Mouse (Mus musculus) stomach, embryonic 14.5 days (tissue): ENCODE measurements around the gene Scarb1. TPM values are rescaled to one million over a fixed set of nuclear protein-coding genes. Genes with fewer than 3 reads are reported as not detected.
"Not testable (repeated sequence)": the region's sequence is repeated elsewhere in the genome, so short reads cannot be mapped to it uniquely, and the experiment has no call there.

Experiments
- ATAC-seq: fragments of 200-750 bp; cut with Nextera tagmentation; 2 replicates; pipeline ENCODE4 v1.8.0; 2017; ENCODE audit warnings: low read depth, moderate TSS enrichment; ENCODE audit not compliant: insufficient number of reproducible peaks, insufficient read depth, low FRiP score
- H3K27ac ChIP-seq: fragments of 300-500 bp; sonication (generic); 2 replicates; pipeline ENCODE4 v1.5.1; 2014; ENCODE audit warnings: mild to moderate bottlenecking, low read length, moderate library complexity, mixed read lengths
- H3K27me3 ChIP-seq: fragments of 300-500 bp; sonication (generic); 2 replicates; pipeline ENCODE4 v1.6.1; 2014; ENCODE audit warnings: low read length, control low read depth, mixed read lengths; ENCODE audit not compliant: control insufficient read depth, insufficient read depth
- H3K36me3 ChIP-seq: fragments of 300-500 bp; sonication (generic); 2 replicates; pipeline ENCODE4 v1.6.1; 2014; ENCODE audit warnings: mild to moderate bottlenecking, control low read depth, low read length, moderate library complexity, mixed read lengths; ENCODE audit not compliant: control insufficient read depth, insufficient read depth
- H3K4me1 ChIP-seq: fragments of 300-500 bp; sonication (generic); 2 replicates; pipeline ENCODE4 v1.6.1; 2014; ENCODE audit warnings: low read length, control low read depth, mixed read lengths; ENCODE audit not compliant: control insufficient read depth, insufficient read depth
- H3K4me2 ChIP-seq: fragments of 300-500 bp; sonication (generic); replicated peaks from 2 replicates; pipeline ENCODE4 v1.6.1; 2014; ENCODE audit warnings: low read depth, low read length, control low read depth
- H3K4me3 ChIP-seq: fragments of 300-500 bp; sonication (generic); 2 replicates; pipeline ENCODE4 v1.5.1; 2014; ENCODE audit warnings: low read depth, low read length, control low read depth
- H3K9ac ChIP-seq: fragments of 300-500 bp; sonication (generic); replicated peaks from 2 replicates; pipeline ENCODE4 v1.6.1; 2014; ENCODE audit warnings: low read depth, mild to moderate bottlenecking, control low read depth, low read length, moderate library complexity, mixed read lengths
- H3K9me3 ChIP-seq: fragments of 300-500 bp; sonication (generic); 2 replicates; pipeline ENCODE4 v1.6.1; 2016; ENCODE audit warnings: low read depth, low read length, control low read depth; ENCODE audit not compliant: control insufficient read depth
- WGBS: fragments of 180-500 bp; shearing (Covaris S2); extraction: QIAGEN DNeasy Blood & Tissue Kit; methylation state at CpG from one replicate; pipeline ENCODE4 v1.1.7; 2014; 5-methylcytosine and 5-hydroxymethylcytosine counted together
- polyA plus RNA-seq: library from polyadenylated mRNA; unstranded; fragments of >200 nt; fragmentation: Nextera tagmentation; extraction: Ambion mirVana; gene quantifications from 2 replicates; pipeline ENCODE4 v1.2.1, GENCODE M21; 2014

Scarb1 gene
- 45.0 and 47.1 TPM in 2 replicates for polyA plus RNA-seq

GRCm38 (mm10) chr5:125340547-125341262 lies at the start of gene Scarb1:
Scarb1 (minus strand) TSS chr5:125341094.
- H3K4me3 ChIP-seq: peak within 1 kb of the TSS; percentile 86
- 1% methylated on average over 42 of the region's 42 CpGs for WGBS

GRCm38 (mm10) chr5:125389579-125390441 lies 48.9 kb upstream of the Scarb1 start, which contains the start of gene Ubc:
Ubc (minus strand) TSS chr5:125390202.
- peak within 1 kb of the TSS; percentile 91 for H3K4me2 ChIP-seq
- WGBS: under 1% methylated on average over 62 of the region's 69 CpGs
- H3K4me1 ChIP-seq: peaks cover 13% of the 10 kb centered on the region
- H3K4me3 ChIP-seq: peak within 1 kb of the TSS; percentile 100
- H3K36me3 ChIP-seq: peaks cover 12% of the 10 kb centered on the region
- H3K9me3 ChIP-seq: no peaks in the 10 kb centered on the region
- H3K9ac ChIP-seq: peak within 1 kb of the TSS; percentile 100
- no peaks in the 10 kb centered on the region for H3K27me3 ChIP-seq
- peak; percentile 28 for ATAC-seq
- H3K27ac ChIP-seq: peak within 1 kb of the TSS; percentile 94

More at GRCm38 (mm10) chr5:125340547-125341262, at the start of gene Scarb1:
- Histone ChIP-seq H3K27me3 (no peaks in the 10 kb centered on the region), H3K36me3 (no peaks in the 10 kb centered on the region), H3K4me2 (peak within 1 kb of the TSS; percentile 88), H3K9me3 (no peaks in the 10 kb centered on the region), H3K4me1 (peaks cover 19% of the 10 kb centered on the region), H3K9ac (peak within 1 kb of the TSS; percentile 56), H3K27ac (no peak within 1 kb of the TSS)
- ATAC-seq: peak; percentile 84

- WGBS: under 1% methylated on average over 41 of the region's 41 CpGs
- Histone ChIP-seq H3K27me3 (no peaks in the 10 kb centered on the region), H3K9ac (peak within 1 kb of the TSS; percentile 100)
Measured at GRCm38 (mm10) chr5:125389131-125389578, 48.3 kb upstream of the Scarb1 start, which contains the start of gene Gm10382. Gm10382 (plus strand) TSS chr5:125389322.

DNA sequence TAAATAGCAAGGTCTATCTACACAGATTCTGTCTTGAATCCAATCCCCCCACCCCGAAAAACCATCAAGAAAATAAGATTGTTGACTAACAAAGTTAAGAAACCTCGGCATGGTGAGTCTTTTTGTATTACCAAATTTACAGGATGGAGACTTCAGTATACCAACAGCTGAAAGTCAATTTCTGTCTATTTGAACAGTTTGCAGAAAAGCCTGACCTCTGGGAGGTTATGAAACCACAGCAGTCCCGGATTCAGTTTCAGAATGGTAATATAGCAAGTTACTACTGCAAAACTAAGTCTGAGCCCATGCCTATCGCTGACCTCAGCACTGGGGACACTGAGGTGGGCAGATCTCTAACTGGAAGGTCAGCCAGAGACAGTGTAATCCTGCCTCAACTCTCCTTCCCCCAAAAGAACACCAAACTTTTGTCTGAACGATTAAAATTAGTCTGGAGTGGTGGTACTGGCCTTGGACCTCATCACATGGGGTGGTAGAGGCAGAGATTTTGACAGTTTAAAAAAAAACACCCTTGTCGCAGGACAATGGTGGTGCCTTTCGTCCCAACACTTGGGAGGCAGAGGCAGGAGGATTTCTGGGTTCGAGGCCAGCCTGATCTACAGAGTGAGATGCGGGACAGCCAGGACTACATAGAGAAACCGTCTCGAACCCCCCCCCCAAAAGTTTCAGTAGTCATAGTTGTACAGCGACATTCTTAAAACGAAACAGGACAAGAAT lies 47.6 kb upstream of the Scarb1 start:
- Histone ChIP-seq H3K4me3 (peak overlapping the region; percentile 100), H3K9me3 (no peaks in the 10 kb centered on the region), H3K4me2 (peak overlapping the region; percentile 91), H3K36me3 (peaks cover 22% of the 10 kb centered on the region), H3K9ac (peak overlapping the region; percentile 100), H3K27me3 (no peaks in the 10 kb centered on the region), H3K4me1 (peaks cover 3% of the 10 kb centered on the region; the same call in 1 of the 2 replicates), H3K27ac (no peak overlapping the region)
- ATAC-seq: no peak
- 23% methylated on average over 13 of the region's 13 CpGs for WGBS

More at GRCm38 (mm10) chr5:125389131-125389578, 48.3 kb upstream of the Scarb1 start, which contains the start of gene Gm10382:
- H3K9me3 ChIP-seq: no peaks in the 10 kb centered on the region
- H3K4me1 ChIP-seq: peaks cover 8% of the 10 kb centered on the region; the same call in 1 of the 2 replicates
- peaks cover 18% of the 10 kb centered on the region for H3K36me3 ChIP-seq
- ATAC-seq: peak; percentile 11; the same call in 1 of the 2 replicates
- H3K27ac ChIP-seq: peak within 1 kb of the TSS; percentile 94
- peak within 1 kb of the TSS; percentile 91 for H3K4me2 ChIP-seq
- peak within 1 kb of the TSS; percentile 100 for H3K4me3 ChIP-seq

DNA sequence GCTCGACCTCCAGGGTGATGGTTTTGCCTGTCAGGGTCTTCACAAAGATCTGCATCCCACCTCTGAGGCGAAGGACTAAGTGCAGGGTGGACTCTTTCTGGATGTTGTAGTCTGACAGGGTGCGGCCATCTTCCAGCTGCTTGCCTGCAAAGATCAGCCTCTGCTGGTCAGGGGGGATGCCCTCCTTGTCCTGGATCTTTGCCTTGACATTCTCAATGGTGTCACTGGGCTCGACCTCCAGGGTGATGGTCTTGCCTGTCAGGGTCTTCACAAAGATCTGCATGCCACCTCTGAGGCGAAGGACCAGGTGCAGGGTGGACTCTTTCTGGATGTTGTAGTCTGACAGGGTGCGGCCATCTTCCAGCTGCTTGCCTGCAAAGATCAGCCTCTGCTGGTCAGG lies 46.4 kb upstream of the Scarb1 start:
- ATAC-seq, H3K27me3 ChIP-seq, H3K4me1 ChIP-seq, H3K27ac ChIP-seq, H3K9ac ChIP-seq, H3K4me2 ChIP-seq, H3K9me3 ChIP-seq, H3K4me3 ChIP-seq: not testable (repeated sequence)
- H3K36me3 ChIP-seq: peaks cover 22% of the 10 kb centered on the region
- WGBS: 88% methylated on average over 4 of the region's 6 CpGs

GRCm38 (mm10) chr5:125385215-125385940 lies 44.5 kb upstream of the Scarb1 start:
- H3K4me1 ChIP-seq: peaks cover 3% of the 10 kb centered on the region; the same call in 1 of the 2 replicates

DNA sequence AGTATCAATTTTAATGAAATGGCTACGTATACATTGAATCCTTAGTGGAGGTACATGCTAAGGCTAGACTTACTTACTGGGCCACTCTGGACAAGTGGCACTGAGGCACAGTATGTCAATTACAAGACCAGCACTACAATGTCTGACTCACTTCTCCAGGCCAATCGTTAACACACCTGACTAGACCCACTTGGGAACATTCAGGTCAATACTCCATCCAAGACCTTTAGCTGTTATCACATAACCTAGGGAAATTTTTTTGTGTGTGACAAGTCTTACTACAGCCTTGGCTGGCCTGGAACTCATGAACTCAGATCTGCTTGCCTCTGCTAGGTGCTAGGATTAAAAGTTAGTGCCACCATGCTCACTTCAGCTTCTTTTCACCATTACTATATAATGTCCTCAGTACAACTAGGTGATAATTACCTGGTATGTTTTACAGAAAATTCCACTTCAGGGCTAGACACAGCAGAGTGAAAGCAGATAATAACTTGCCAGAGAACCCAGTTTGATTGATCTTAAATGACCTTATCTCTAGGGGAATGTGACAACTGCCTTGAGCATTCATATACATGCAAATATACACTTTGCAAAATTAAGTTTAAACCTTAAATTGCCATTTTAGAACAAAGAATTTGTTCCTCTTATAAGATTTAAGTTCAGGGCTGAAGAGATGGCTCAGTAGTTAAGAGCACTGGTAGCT lies 43.8 kb upstream of the Scarb1 start:
- H3K36me3 ChIP-seq: peaks cover 22% of the 10 kb centered on the region
- 86% methylated on average over 2 of the region's 2 CpGs for WGBS
- H3K4me3 ChIP-seq: no peak overlapping the region
- H3K27ac ChIP-seq: no peak overlapping the region
- H3K4me1 ChIP-seq: peaks cover 3% of the 10 kb centered on the region; the same call in 1 of the 2 replicates
- no peak overlapping the region for H3K9ac ChIP-seq
- no peaks in the 10 kb centered on the region for H3K9me3 ChIP-seq
- no peak for ATAC-seq
- no peaks in the 10 kb centered on the region for H3K27me3 ChIP-seq
- H3K4me2 ChIP-seq: no peak overlapping the region

More at GRCm38 (mm10) chr5:125385215-125385940, 44.5 kb upstream of the Scarb1 start:
- H3K4me2 ChIP-seq: no peak overlapping the region
- H3K9ac ChIP-seq: no peak overlapping the region
- no peaks in the 10 kb centered on the region for H3K27me3 ChIP-seq
- H3K9me3 ChIP-seq: no peaks in the 10 kb centered on the region
- H3K27ac ChIP-seq: no peak overlapping the region
- 72% methylated on average over 8 of the region's 8 CpGs for WGBS
- no peak for ATAC-seq
- no peak overlapping the region for H3K4me3 ChIP-seq
- H3K36me3 ChIP-seq: peaks cover 22% of the 10 kb centered on the region
